Mouse (Mus musculus): ENCODE data around the gene Smoc2. TPM values are rescaled to one million over a fixed set of nuclear protein-coding genes. Genes with fewer than 3 reads are reported as not detected.
A peak's percentile ranks its signal among the peaks of the same experiment; 100 is the strongest.

Gene Smoc2
- polyA plus RNA-seq, 1 experiment from 2014 or later = 0.92 TPM

DNA sequence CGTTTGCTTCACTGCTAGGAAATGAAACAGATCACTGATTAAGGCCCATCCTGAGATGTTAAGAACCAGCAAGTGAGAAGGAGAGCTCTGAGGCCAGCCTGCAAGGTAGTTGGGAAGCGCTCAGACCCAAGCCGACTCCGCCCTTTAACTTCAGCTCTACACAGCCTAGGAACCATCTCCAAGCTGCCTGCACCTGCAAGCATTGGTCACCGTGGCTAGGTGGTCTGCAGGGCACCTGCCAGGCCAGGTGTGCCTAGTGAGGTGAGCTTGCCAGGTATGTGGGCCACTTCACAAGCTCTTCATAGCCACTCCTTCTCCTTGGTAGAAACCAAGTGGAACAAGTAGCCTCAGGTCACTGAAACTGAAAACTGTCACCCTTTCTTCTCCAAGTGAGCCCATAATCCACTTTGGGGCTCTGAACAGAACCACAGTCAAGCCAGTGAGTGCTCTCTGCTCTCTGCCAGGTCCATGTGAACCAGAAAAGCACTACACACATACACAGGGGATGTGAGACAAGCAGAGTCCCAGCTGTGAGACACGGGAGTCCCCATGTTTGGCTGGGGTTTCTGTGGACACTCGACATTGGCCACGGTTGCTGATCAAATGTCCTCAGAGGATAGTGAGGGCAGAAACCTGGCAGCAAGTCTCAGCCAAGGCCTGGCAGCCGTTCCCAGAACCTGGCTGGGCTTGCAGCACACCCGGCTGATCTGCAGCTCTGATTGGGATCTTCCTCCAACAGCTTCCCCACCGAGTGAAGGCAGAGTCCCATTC lies 34.9 kb upstream of the Smoc2 start:
- H3K4me1 ChIP-seq (ENCODE audit: control insufficient read depth, insufficient read depth, low read length) = no peaks in the 10 kb centered on the region
- WGBS = 69% methylated on average over 11 of the region's 11 CpGs
- H3K36me3 ChIP-seq (ENCODE audit: control insufficient read depth, insufficient read depth, low read length) = no peaks in the 10 kb centered on the region
- H3K9ac ChIP-seq (replicated peaks; ENCODE audit: low read length) = no peak overlapping the region
- ATAC-seq (ENCODE audit: low FRiP score, low TSS enrichment) (no peak), DNase-seq (peak; percentile 13)
- no peak overlapping the region for H3K4me3 ChIP-seq (replicated peaks; ENCODE audit: low read depth, low read length)
- no peak overlapping the region for H3K27ac ChIP-seq (replicated peaks; ENCODE audit: low read depth, low read length)
- H3K4me2 ChIP-seq (ENCODE audit: low read length) = no peak overlapping the region
- H3K27me3 ChIP-seq (ENCODE audit: control insufficient read depth, insufficient read depth, low read length) = no peaks in the 10 kb centered on the region
- H3K9me3 ChIP-seq (ENCODE audit: control insufficient read depth, low read length) = no peaks in the 10 kb centered on the region

- WGBS = 61% methylated on average over 2 of the region's 2 CpGs
- no peak overlapping the region for H3K9ac ChIP-seq (replicated peaks; ENCODE audit: low read length)
- no peaks in the 10 kb centered on the region for H3K4me1 ChIP-seq (ENCODE audit: control insufficient read depth, insufficient read depth, low read length)
- no peak overlapping the region for H3K4me2 ChIP-seq (ENCODE audit: low read length)
- DNase-seq = no peak
- no peaks in the 10 kb centered on the region for H3K27me3 ChIP-seq (ENCODE audit: control insufficient read depth, insufficient read depth, low read length)
- H3K27ac ChIP-seq (replicated peaks; ENCODE audit: low read depth, low read length) = no peak overlapping the region
- H3K9me3 ChIP-seq (ENCODE audit: control insufficient read depth, low read length) = no peaks in the 10 kb centered on the region
- no peak for ATAC-seq (ENCODE audit: low FRiP score, low TSS enrichment)
- H3K4me3 ChIP-seq (replicated peaks; ENCODE audit: low read depth, low read length) = no peak overlapping the region
- no peaks in the 10 kb centered on the region for H3K36me3 ChIP-seq (ENCODE audit: control insufficient read depth, insufficient read depth, low read length)
These were observed 33.0 kb upstream of the Smoc2 start for GRCm38 (mm10) chr17:14246266-14246665.

DNA sequence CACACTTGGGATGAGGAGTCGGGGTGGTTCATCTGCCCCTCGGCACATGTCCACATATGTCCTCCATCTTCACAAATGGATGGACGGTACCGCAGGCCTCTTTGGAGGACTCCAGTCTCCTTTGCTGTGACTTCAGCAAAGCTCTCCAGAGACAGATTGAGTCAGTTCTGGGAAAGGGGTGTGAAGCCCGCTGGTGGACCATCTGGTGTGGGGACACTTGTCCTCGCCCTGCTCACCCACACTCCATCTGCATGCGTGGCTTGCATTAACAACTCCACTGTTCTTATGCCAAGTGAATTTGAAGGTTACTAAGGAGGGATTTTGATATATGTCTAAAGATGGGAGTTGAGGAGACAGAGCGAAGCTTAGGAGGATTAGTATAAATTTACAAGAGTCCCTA lies 31.4 kb upstream of the Smoc2 start:
- Histone ChIP-seq H3K4me3 (replicated peaks; ENCODE audit: low read depth, low read length) (no peak overlapping the region), H3K27ac (replicated peaks; ENCODE audit: low read depth, low read length) (no peak overlapping the region), H3K4me1 (ENCODE audit: control insufficient read depth, insufficient read depth, low read length) (no peaks in the 10 kb centered on the region), H3K9ac (replicated peaks; ENCODE audit: low read length) (no peak overlapping the region), H3K9me3 (ENCODE audit: control insufficient read depth, low read length) (no peaks in the 10 kb centered on the region), H3K36me3 (ENCODE audit: control insufficient read depth, insufficient read depth, low read length) (no peaks in the 10 kb centered on the region), H3K4me2 (ENCODE audit: low read length) (no peak overlapping the region), H3K27me3 (ENCODE audit: control insufficient read depth, insufficient read depth, low read length) (no peaks in the 10 kb centered on the region)
- 89% methylated on average over 8 of the region's 8 CpGs for WGBS
- ATAC-seq (ENCODE audit: low FRiP score, low TSS enrichment) = no peak
- no peak for DNase-seq

- Histone ChIP-seq H3K4me1 (ENCODE audit: control insufficient read depth, insufficient read depth, low read length) (no peaks in the 10 kb centered on the region), H3K9ac (replicated peaks; ENCODE audit: low read length) (no peak overlapping the region), H3K27me3 (ENCODE audit: control insufficient read depth, insufficient read depth, low read length) (no peaks in the 10 kb centered on the region), H3K4me3 (replicated peaks; ENCODE audit: low read depth, low read length) (no peak overlapping the region), H3K4me2 (ENCODE audit: low read length) (no peak overlapping the region), H3K27ac (replicated peaks; ENCODE audit: low read depth, low read length) (no peak overlapping the region), H3K9me3 (ENCODE audit: control insufficient read depth, low read length) (no peaks in the 10 kb centered on the region), H3K36me3 (ENCODE audit: control insufficient read depth, insufficient read depth, low read length) (no peaks in the 10 kb centered on the region)
- 83% methylated on average over 4 of the region's 4 CpGs for WGBS
- ATAC-seq (ENCODE audit: low FRiP score, low TSS enrichment) (no peak), DNase-seq (no peak)
These were observed 29.7 kb upstream of the Smoc2 start for GRCm38 (mm10) chr17:14249595-14249994.

DNA sequence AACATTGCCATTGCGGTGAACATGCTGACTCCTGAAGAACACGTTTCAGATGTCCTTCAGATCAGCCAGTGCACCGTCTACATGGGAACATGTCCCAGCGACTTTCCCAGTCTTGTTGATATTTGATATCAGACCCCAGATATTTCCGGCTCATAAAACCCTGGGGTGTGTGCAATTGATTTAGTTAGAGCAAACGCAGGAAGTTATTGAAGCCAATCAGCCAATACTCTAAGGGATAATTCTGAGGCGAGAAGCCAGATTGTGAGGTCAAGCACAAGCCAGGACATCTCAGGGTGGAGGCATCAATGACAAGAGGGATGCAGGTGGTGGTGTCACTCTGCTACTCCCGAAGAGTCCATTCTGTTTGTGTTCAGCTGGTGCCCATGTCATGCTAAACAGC lies 28.9 kb upstream of the Smoc2 start:
- ATAC-seq (ENCODE audit: low FRiP score, low TSS enrichment) (no peak), DNase-seq (no peak)
- Histone ChIP-seq H3K9ac (replicated peaks; ENCODE audit: low read length) (no peak overlapping the region), H3K4me2 (ENCODE audit: low read length) (no peak overlapping the region), H3K27ac (replicated peaks; ENCODE audit: low read depth, low read length) (no peak overlapping the region), H3K27me3 (ENCODE audit: control insufficient read depth, insufficient read depth, low read length) (no peaks in the 10 kb centered on the region), H3K36me3 (ENCODE audit: control insufficient read depth, insufficient read depth, low read length) (no peaks in the 10 kb centered on the region), H3K9me3 (ENCODE audit: control insufficient read depth, low read length) (no peaks in the 10 kb centered on the region), H3K4me3 (replicated peaks; ENCODE audit: low read depth, low read length) (no peak overlapping the region), H3K4me1 (ENCODE audit: control insufficient read depth, insufficient read depth, low read length) (no peaks in the 10 kb centered on the region)
- 86% methylated on average over 8 of the region's 8 CpGs for WGBS

GRCm38 (mm10) chr17:14252456-14252855 lies 26.9 kb upstream of the Smoc2 start:
- DNase-seq = no peak
- Histone ChIP-seq H3K4me2 (ENCODE audit: low read length) (no peak overlapping the region), H3K36me3 (ENCODE audit: control insufficient read depth, insufficient read depth, low read length) (no peaks in the 10 kb centered on the region), H3K9ac (replicated peaks; ENCODE audit: low read length) (no peak overlapping the region), H3K27ac (replicated peaks; ENCODE audit: low read depth, low read length) (no peak overlapping the region), H3K4me1 (ENCODE audit: control insufficient read depth, insufficient read depth, low read length) (no peaks in the 10 kb centered on the region), H3K4me3 (replicated peaks; ENCODE audit: low read depth, low read length) (no peak overlapping the region), H3K9me3 (ENCODE audit: control insufficient read depth, low read length) (no peaks in the 10 kb centered on the region), H3K27me3 (ENCODE audit: control insufficient read depth, insufficient read depth, low read length) (no peaks in the 10 kb centered on the region)
- ATAC-seq (ENCODE audit: low FRiP score, low TSS enrichment) = no peak
- 82% methylated on average over 7 of the region's 7 CpGs for WGBS

GRCm38 (mm10) chr17:14254616-14255015 lies 24.7 kb upstream of the Smoc2 start:
- no peak for ATAC-seq (ENCODE audit: low FRiP score, low TSS enrichment)
- DNase-seq = no peak
- 86% methylated on average over 5 of the region's 5 CpGs for WGBS

DNA sequence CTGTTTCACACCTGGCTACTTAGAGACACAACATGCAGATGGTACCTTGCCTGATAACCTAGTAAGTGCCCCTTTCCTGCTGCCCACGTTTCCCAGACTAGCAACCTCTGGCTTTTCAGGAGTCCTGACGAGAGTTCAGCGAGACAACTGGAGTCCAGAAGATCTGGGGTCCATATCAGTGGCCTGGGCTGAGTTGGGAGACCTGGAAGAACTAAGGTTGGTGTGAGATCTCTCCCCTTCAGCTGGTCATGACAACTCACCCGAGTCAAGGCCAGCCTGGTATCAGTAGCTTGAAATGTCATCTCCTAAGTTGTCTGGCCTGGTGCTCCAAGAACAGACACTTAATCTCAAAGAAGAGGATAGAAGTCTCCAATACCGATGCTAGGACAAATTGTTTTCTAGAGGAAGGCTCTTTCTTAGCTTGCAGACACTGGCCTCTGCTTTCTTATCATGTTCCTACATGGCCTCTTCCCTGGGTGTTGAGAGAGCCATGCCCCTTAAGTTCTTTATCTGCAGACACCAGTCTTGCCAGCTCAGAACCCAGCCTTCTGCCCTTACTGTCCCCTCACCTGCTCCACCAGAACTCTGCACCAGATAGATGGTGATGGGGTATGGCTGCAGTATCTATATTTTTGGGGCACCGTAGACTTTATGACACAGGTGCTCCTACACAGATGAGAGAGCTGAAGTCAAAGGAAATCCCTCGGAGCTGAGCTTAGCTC lies 21.3 kb upstream of the Smoc2 start:
- Histone ChIP-seq H3K4me1 (ENCODE audit: control insufficient read depth, insufficient read depth, low read length) (no peaks in the 10 kb centered on the region), H3K4me3 (replicated peaks; ENCODE audit: low read depth, low read length) (no peak overlapping the region), H3K36me3 (ENCODE audit: control insufficient read depth, insufficient read depth, low read length) (no peaks in the 10 kb centered on the region), H3K4me2 (ENCODE audit: low read length) (no peak overlapping the region), H3K9ac (replicated peaks; ENCODE audit: low read length) (no peak overlapping the region), H3K27ac (replicated peaks; ENCODE audit: low read depth, low read length) (no peak overlapping the region), H3K27me3 (ENCODE audit: control insufficient read depth, insufficient read depth, low read length) (no peaks in the 10 kb centered on the region), H3K9me3 (ENCODE audit: control insufficient read depth, low read length) (no peaks in the 10 kb centered on the region)
- DNase-seq (no peak), ATAC-seq (ENCODE audit: low FRiP score, low TSS enrichment) (no peak)
- WGBS = 87% methylated on average over 7 of the region's 7 CpGs

More at GRCm38 (mm10) chr17:14254616-14255015, 24.7 kb upstream of the Smoc2 start:
- Histone ChIP-seq H3K27ac (replicated peaks; ENCODE audit: low read depth, low read length) (no peak overlapping the region), H3K9ac (replicated peaks; ENCODE audit: low read length) (no peak overlapping the region), H3K4me1 (ENCODE audit: control insufficient read depth, insufficient read depth, low read length) (no peaks in the 10 kb centered on the region), H3K36me3 (ENCODE audit: control insufficient read depth, insufficient read depth, low read length) (no peaks in the 10 kb centered on the region), H3K9me3 (ENCODE audit: control insufficient read depth, low read length) (no peaks in the 10 kb centered on the region), H3K4me3 (replicated peaks; ENCODE audit: low read depth, low read length) (no peak overlapping the region), H3K27me3 (ENCODE audit: control insufficient read depth, insufficient read depth, low read length) (no peaks in the 10 kb centered on the region), H3K4me2 (ENCODE audit: low read length) (no peak overlapping the region)

- Histone ChIP-seq H3K27me3 (ENCODE audit: control insufficient read depth, insufficient read depth, low read length) (no peaks in the 10 kb centered on the region), H3K9ac (replicated peaks; ENCODE audit: low read length) (no peak overlapping the region), H3K36me3 (ENCODE audit: control insufficient read depth, insufficient read depth, low read length) (no peaks in the 10 kb centered on the region), H3K9me3 (ENCODE audit: control insufficient read depth, low read length) (no peaks in the 10 kb centered on the region), H3K4me3 (replicated peaks; ENCODE audit: low read depth, low read length) (no peak overlapping the region), H3K4me2 (ENCODE audit: low read length) (no peak overlapping the region), H3K27ac (replicated peaks; ENCODE audit: low read depth, low read length) (no peak overlapping the region), H3K4me1 (ENCODE audit: control insufficient read depth, insufficient read depth, low read length) (no peaks in the 10 kb centered on the region)
- ATAC-seq (ENCODE audit: low FRiP score, low TSS enrichment) = no peak
- WGBS = 33% methylated on average over 6 of the region's 6 CpGs
- DNase-seq = no peak
These were observed 20.4 kb upstream of the Smoc2 start for GRCm38 (mm10) chr17:14258906-14259305.

Data from midbrain, embryonic 14.5 days (tissue).